Mouse (Mus musculus) heart, embryonic 16.5 days (tissue): Measurements from ENCODE around the gene Eif5. TPM values are rescaled to one million over a fixed set of nuclear protein-coding genes. Genes with fewer than 3 reads are reported as not detected.

Experiments used
- ATAC-seq: fragments of 200-750 bp; cut with Nextera tagmentation; replicated peaks from 2 replicates; pipeline ENCODE4 v1.8.0; 2017; ENCODE audit warnings: moderate number of reproducible peaks; ENCODE audit not compliant: insufficient read depth, low FRiP score; ENCODE audit errors: extremely low read depth
- H3K27ac ChIP-seq: fragments of 300-500 bp; sonication (generic); 2 replicates; pipeline ENCODE4 v1.5.1; 2014; ENCODE audit warnings: mild to moderate bottlenecking, low read length, control low read depth, moderate library complexity
- H3K27me3 ChIP-seq: fragments of 300-500 bp; sonication (generic); 2 replicates; pipeline ENCODE4 v1.6.1; 2014; ENCODE audit warnings: low read length, mixed read lengths; ENCODE audit not compliant: control insufficient read depth, insufficient read depth
- H3K36me3 ChIP-seq: fragments of 300-500 bp; sonication (generic); 2 replicates; pipeline ENCODE4 v1.6.1; 2014; ENCODE audit not compliant: control insufficient read depth, insufficient read depth
- H3K4me1 ChIP-seq: fragments of 300-500 bp; sonication (generic); 2 replicates; pipeline ENCODE4 v1.6.1; 2014; ENCODE audit warnings: low read length, mixed read lengths; ENCODE audit not compliant: control insufficient read depth, insufficient read depth
- H3K4me2 ChIP-seq: fragments of 300-500 bp; sonication (generic); 2 replicates; pipeline ENCODE4 v1.6.1; 2014; ENCODE audit warnings: low read depth, mild to moderate bottlenecking, control low read depth, low read length
- H3K4me3 ChIP-seq: fragments of 300-500 bp; sonication (generic); 2 replicates; pipeline ENCODE4 v1.5.1; 2014; ENCODE audit warnings: mild to moderate bottlenecking, control low read depth, low read length
- H3K9ac ChIP-seq: fragments of 300-500 bp; sonication (generic); 2 replicates; pipeline ENCODE4 v1.6.1; 2014; ENCODE audit warnings: low read length, control low read depth
- H3K9me3 ChIP-seq: fragments of 300-500 bp; sonication (generic); replicated peaks from 2 replicates; pipeline ENCODE4 v1.6.1; 2016; ENCODE audit warnings: low read length; ENCODE audit not compliant: control insufficient read depth
- WGBS: fragments of 180-500 bp; shearing (Covaris S2); extraction: QIAGEN DNeasy Blood & Tissue Kit; methylation state at CpG from one replicate; pipeline ENCODE4 v1.1.7; 2014; 5-methylcytosine and 5-hydroxymethylcytosine counted together
- polyA plus RNA-seq: library from polyadenylated mRNA; unstranded; fragments of >200 nt; fragmentation: Nextera tagmentation; extraction: Ambion mirVana; gene quantifications from 2 replicates; pipeline ENCODE4 v1.2.1, GENCODE M21; 2015

Eif5 gene
- polyA plus RNA-seq: 366 and 390 TPM in 2 replicates

- peak within 1 kb of the TSS; percentile 65 for H3K4me2 ChIP-seq
- H3K27me3 ChIP-seq: no peaks in the 10 kb centered on the region
- H3K4me3 ChIP-seq: peak within 1 kb of the TSS; percentile 97
- peak; percentile 97 for ATAC-seq
- WGBS: under 1% methylated on average over 47 of the region's 47 CpGs
- H3K36me3 ChIP-seq: peaks cover 31% of the 10 kb centered on the region
- peaks cover 27% of the 10 kb centered on the region for H3K4me1 ChIP-seq
- peak within 1 kb of the TSS; percentile 99 for H3K27ac ChIP-seq
- H3K9me3 ChIP-seq: no peaks in the 10 kb centered on the region
- H3K9ac ChIP-seq: peak within 1 kb of the TSS; percentile 99
Measured at GRCm38 (mm10) chr12:111537796-111538291, at the start of gene Eif5. Gene Eif5, plus strand, starts transcription at chr12:111538016.

GRCm38 (mm10) chr12:111489261-111489865, 48.5 kb upstream of the Eif5 start:
- Histone ChIP-seq H3K4me1 (peaks cover 8% of the 10 kb centered on the region), H3K4me3 (no peak overlapping the region), H3K9me3 (no peaks in the 10 kb centered on the region), H3K4me2 (no peak overlapping the region), H3K9ac (no peak overlapping the region), H3K36me3 (no peaks in the 10 kb centered on the region), H3K27me3 (peaks cover 49% of the 10 kb centered on the region), H3K27ac (no peak overlapping the region)
- ATAC-seq: no peak
- 77% methylated on average over 11 of the region's 11 CpGs for WGBS

- 59% methylated on average over 4 of the region's 4 CpGs for WGBS
- Histone ChIP-seq H3K4me3 (no peak overlapping the region), H3K9ac (no peak overlapping the region), H3K9me3 (no peaks in the 10 kb centered on the region), H3K27ac (no peak overlapping the region), H3K36me3 (no peaks in the 10 kb centered on the region), H3K27me3 (0 out of 2 replicates have a peak, but pooled peaks cover 3% of the 10 kb centered on the region), H3K4me2 (no peak overlapping the region), H3K4me1 (no peaks in the 10 kb centered on the region)
- ATAC-seq: no peak
Measured at GRCm38 (mm10) chr12:111494931-111495330, 42.9 kb upstream of the Eif5 start.

GRCm38 (mm10) chr12:111497076-111497475, 40.7 kb upstream of the Eif5 start:
- no peak overlapping the region for H3K9ac ChIP-seq
- no peak overlapping the region for H3K4me2 ChIP-seq
- H3K4me3 ChIP-seq: no peak overlapping the region
- H3K36me3 ChIP-seq: no peaks in the 10 kb centered on the region
- no peaks in the 10 kb centered on the region for H3K4me1 ChIP-seq
- ATAC-seq: no peak
- no peaks in the 10 kb centered on the region for H3K9me3 ChIP-seq
- no peak overlapping the region for H3K27ac ChIP-seq
- H3K27me3 ChIP-seq: no peaks in the 10 kb centered on the region
- WGBS: 44% methylated on average over 2 of the region's 2 CpGs

- H3K36me3 ChIP-seq: no peaks in the 10 kb centered on the region
- no peaks in the 10 kb centered on the region for H3K27me3 ChIP-seq
- no peak overlapping the region for H3K4me3 ChIP-seq
- H3K9ac ChIP-seq: no peak overlapping the region
- 56% methylated on average over 5 of the region's 5 CpGs for WGBS
- H3K27ac ChIP-seq: no peak overlapping the region
- no peak for ATAC-seq
- no peak overlapping the region for H3K4me2 ChIP-seq
- no peaks in the 10 kb centered on the region; the same call in 1 of the 2 replicates for H3K9me3 ChIP-seq
- no peaks in the 10 kb centered on the region for H3K4me1 ChIP-seq
Measured at GRCm38 (mm10) chr12:111499617-111500016, 38.2 kb upstream of the Eif5 start.

GRCm38 (mm10) chr12:111500725-111501124, 37.1 kb upstream of the Eif5 start:
- WGBS: 39% methylated on average over 5 of the region's 5 CpGs
- Histone ChIP-seq H3K4me2 (no peak overlapping the region), H3K27me3 (no peaks in the 10 kb centered on the region), H3K9me3 (no peaks in the 10 kb centered on the region; the same call in 1 of the 2 replicates), H3K4me1 (no peaks in the 10 kb centered on the region), H3K4me3 (no peak overlapping the region), H3K36me3 (no peaks in the 10 kb centered on the region), H3K9ac (no peak overlapping the region), H3K27ac (no peak overlapping the region)
- ATAC-seq: no peak; the same call in 1 of the 2 replicates

- H3K9ac ChIP-seq: no peak overlapping the region
- H3K4me2 ChIP-seq: no peak overlapping the region
- H3K27ac ChIP-seq: no peak overlapping the region
- H3K9me3 ChIP-seq: no peaks in the 10 kb centered on the region; the same call in 1 of the 2 replicates
- H3K4me1 ChIP-seq: no peaks in the 10 kb centered on the region
- ATAC-seq: no peak
- no peak overlapping the region for H3K4me3 ChIP-seq
- H3K36me3 ChIP-seq: no peaks in the 10 kb centered on the region
- H3K27me3 ChIP-seq: no peaks in the 10 kb centered on the region
- WGBS: 63% methylated on average over 12 of the region's 12 CpGs
Measured at GRCm38 (mm10) chr12:111503063-111503567, 34.7 kb upstream of the Eif5 start.

GRCm38 (mm10) chr12:111503571-111503970, 34.2 kb upstream of the Eif5 start:
- no peak overlapping the region for H3K9ac ChIP-seq
- no peak overlapping the region for H3K27ac ChIP-seq
- H3K27me3 ChIP-seq: no peaks in the 10 kb centered on the region
- H3K4me1 ChIP-seq: no peaks in the 10 kb centered on the region
- H3K36me3 ChIP-seq: no peaks in the 10 kb centered on the region
- no peak overlapping the region for H3K4me3 ChIP-seq
- no peak overlapping the region for H3K4me2 ChIP-seq
- ATAC-seq: no peak
- WGBS: 56% methylated on average over 5 of the region's 5 CpGs
- H3K9me3 ChIP-seq: no peaks in the 10 kb centered on the region; the same call in 1 of the 2 replicates

- no peaks in the 10 kb centered on the region for H3K36me3 ChIP-seq
- no peak overlapping the region for H3K9ac ChIP-seq
- H3K4me2 ChIP-seq: peak overlapping the region; percentile 30
- WGBS: 2% methylated on average over 12 of the region's 12 CpGs
- H3K27ac ChIP-seq: no peak overlapping the region
- H3K4me3 ChIP-seq: no peak overlapping the region
- no peaks in the 10 kb centered on the region for H3K4me1 ChIP-seq
- H3K27me3 ChIP-seq: no peaks in the 10 kb centered on the region
- no peaks in the 10 kb centered on the region; the same call in 1 of the 2 replicates for H3K9me3 ChIP-seq
- peak; percentile 67 for ATAC-seq
Measured at GRCm38 (mm10) chr12:111504904-111505303, 32.9 kb upstream of the Eif5 start.
